Mouse (Mus musculus) myocyte (in vitro differentiated cells): ENCODE results near the gene Spata32. TPM values are rescaled to one million over a fixed set of nuclear protein-coding genes. Genes with fewer than 3 reads are reported as not detected.

ENCODE experiments used
- H3K27me3 ChIP-seq: one replicate; pipeline ENCODE4 v1.6.1; 2011; ENCODE audit not compliant: control insufficient read depth, insufficient read depth, insufficient read length
- H3K36me3 ChIP-seq: one replicate; pipeline ENCODE4 v1.6.1; 2011; ENCODE audit not compliant: control insufficient read depth, insufficient read depth
- H3K4me2 ChIP-seq: one replicate; pipeline ENCODE4 v1.6.1; 2011; ENCODE audit warnings: low read depth, control low read depth
- H3K4me3 ChIP-seq: one replicate; pipeline ENCODE4 v1.5.1; 2011; ENCODE audit warnings: mild to moderate bottlenecking, control low read depth, moderate library complexity
- H3K79me2 ChIP-seq: one replicate; pipeline ENCODE4 v1.6.1; 2011; ENCODE audit not compliant: control insufficient read depth, insufficient read depth
- H3ac ChIP-seq: one replicate; pipeline ENCODE4 v1.6.1; 2011; ENCODE audit not compliant: control insufficient read depth, insufficient read length
- CEBPB ChIP-seq: IDR thresholded peaks from 2 replicates; pipeline ENCODE4 v1.6.1; 2011; ENCODE audit warnings: mild to moderate bottlenecking, moderate library complexity; ENCODE audit not compliant: poor library complexity, insufficient read depth, severe bottlenecking
- E2F4 ChIP-seq: IDR thresholded peaks from one replicate; pipeline ENCODE4 v1.6.1; 2011; ENCODE audit warnings: mild to moderate bottlenecking, control low read depth, moderate library complexity; ENCODE audit not compliant: insufficient read depth
- MAX ChIP-seq: IDR thresholded peaks from one replicate; pipeline ENCODE4 v1.6.1; 2011; ENCODE audit warnings: low read depth, mild to moderate bottlenecking, control low read depth
- MYOD1 ChIP-seq, 3 experiments: IDR thresholded peaks; one replicate each; pipeline ENCODE4 v1.6.1; 2011; ENCODE audit warnings: control low read depth in 2 of 3, low read depth in 2 of 3, mild to moderate bottlenecking in 2 of 3, moderate library complexity in 1 of 3; ENCODE audit not compliant: insufficient read length in 2 of 3, control insufficient read depth in 1 of 3
- MYOG ChIP-seq, 3 experiments: IDR thresholded peaks; one replicate each; pipeline ENCODE4 v1.6.1; 2011; ENCODE audit warnings: control low read depth in 2 of 3, low read depth in 2 of 3, mild to moderate bottlenecking in 2 of 3; ENCODE audit not compliant: insufficient read length in 2 of 3, control insufficient read depth in 1 of 3, insufficient read depth in 1 of 3
- POLR2A ChIP-seq: IDR thresholded peaks from one replicate; pipeline ENCODE4 v1.6.1; 2011; ENCODE audit warnings: low read depth, mild to moderate bottlenecking, control low read depth, moderate library complexity; ENCODE audit not compliant: insufficient read length
- POLR2AphosphoS2 ChIP-seq: IDR thresholded peaks from one replicate; pipeline ENCODE4 v1.6.1; 2011; ENCODE audit warnings: low read depth, control low read depth; ENCODE audit not compliant: insufficient read length
- REST ChIP-seq: IDR thresholded peaks from one replicate; pipeline ENCODE4 v1.6.1; 2011; ENCODE audit warnings: mild to moderate bottlenecking, control low read depth, moderate library complexity; ENCODE audit not compliant: insufficient read depth, insufficient read length
- SRF ChIP-seq: IDR thresholded peaks from one replicate; pipeline ENCODE4 v1.6.1; 2011; ENCODE audit warnings: low read depth; ENCODE audit not compliant: control insufficient read depth, insufficient read length
- TCF12 ChIP-seq: IDR thresholded peaks from one replicate; pipeline ENCODE4 v1.6.1; 2011; ENCODE audit warnings: mild to moderate bottlenecking, control low read depth; ENCODE audit not compliant: poor library complexity, insufficient read depth, severe bottlenecking
- TCF3 ChIP-seq: IDR thresholded peaks from one replicate; pipeline ENCODE4 v1.6.1; 2011; ENCODE audit warnings: low read depth, control low read depth; ENCODE audit not compliant: insufficient read length
- USF1 ChIP-seq: IDR thresholded peaks from one replicate; pipeline ENCODE4 v1.6.1; 2011; ENCODE audit warnings: low read depth, mild to moderate bottlenecking, control low read depth, moderate library complexity
- polyA plus RNA-seq: library from polyadenylated mRNA; unstranded; fragments of >200 nt; fragmentation: generic; extraction: Trizol; gene quantifications from one replicate; pipeline ENCODE4 v1.2.1, GENCODE M21; 2012; ENCODE audit warnings: missing spikeins

Gene Spata32
- polyA plus RNA-seq, 1 experiment: 0.04 TPM

DNA sequence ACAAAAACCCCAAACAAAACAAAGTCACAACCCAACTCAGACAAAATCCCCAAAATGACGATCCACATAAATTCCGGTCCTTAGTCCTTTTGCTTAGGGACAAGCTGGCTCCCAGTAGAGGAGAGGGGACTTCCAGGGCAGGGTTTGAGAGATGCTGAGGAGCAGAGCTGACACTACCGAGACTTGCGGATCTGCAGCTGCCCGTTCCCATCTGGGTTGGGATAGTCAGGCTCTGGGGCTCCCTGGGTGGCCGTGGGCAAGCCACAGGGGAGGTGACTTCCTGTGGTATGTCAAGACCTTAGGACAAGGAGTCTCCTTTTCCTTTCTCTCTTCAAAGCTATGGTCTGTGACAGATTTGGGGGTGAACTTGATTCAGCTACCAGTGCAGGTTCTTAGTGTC lies 18.2 kb upstream of the Spata32 start:
- no peaks in the 10 kb centered on the region for H3K79me2 ChIP-seq

DNA sequence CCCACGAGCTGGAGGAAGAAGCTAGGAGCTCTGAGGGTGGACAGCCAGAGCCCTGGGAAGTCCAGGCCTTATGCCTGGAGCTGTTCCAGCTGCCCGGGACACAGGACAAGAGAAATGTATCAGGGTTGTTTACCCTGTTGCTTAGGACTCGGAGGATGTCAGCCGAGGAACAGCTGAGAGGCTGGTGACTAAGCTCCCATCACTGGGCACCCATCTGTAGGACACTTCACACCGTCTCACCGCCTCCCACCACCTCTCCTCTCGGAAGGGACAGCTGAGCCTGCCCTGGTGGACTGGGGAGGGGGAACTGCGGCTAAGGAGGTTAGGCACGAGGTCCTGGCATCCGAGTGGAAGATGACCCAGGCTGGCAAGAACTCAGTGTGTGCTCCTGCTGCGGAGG lies 17.5 kb upstream of the Spata32 start:
- Histone ChIP-seq H3K4me2 (peak overlapping the region; percentile 25), H3ac (no peak overlapping the region), H3K27me3 (no peaks in the 10 kb centered on the region), H3K4me3 (no peak overlapping the region), H3K79me2 (no peaks in the 10 kb centered on the region), H3K36me3 (peaks cover 32% of the 10 kb centered on the region)
- peak; percentile 92 to 100 (median 98) for TF ChIP-seq MYOD1 (IDR thresholded peaks at IDR 0.05; ENCODE audit: control insufficient read depth in 1 of 3, insufficient read length in 2 of 3, low read depth in 2 of 3)
- peak; percentile 97 to 100 (median 98) for TF ChIP-seq MYOG (IDR thresholded peaks at IDR 0.05; ENCODE audit: control insufficient read depth in 1 of 3, insufficient read depth in 1 of 3, insufficient read length in 2 of 3, low read depth in 2 of 3)
- no peak for TF ChIP-seq USF1
- peak; percentile 92 for TF ChIP-seq TCF12
- peak; percentile 44 for TF ChIP-seq POLR2A
- peak; percentile 93 for TF ChIP-seq TCF3
- TF ChIP-seq POLR2AphosphoS2: no peak
- peak; percentile 49 for TF ChIP-seq SRF

More for the DNA sequence above, 18.2 kb upstream of the Spata32 start:
- peaks cover 30% of the 10 kb centered on the region for H3K36me3 ChIP-seq
- H3K27me3 ChIP-seq: no peaks in the 10 kb centered on the region
- no peak overlapping the region for H3ac ChIP-seq
- H3K4me3 ChIP-seq: no peak overlapping the region
- TF ChIP-seq MYOD1 (IDR thresholded peaks at IDR 0.05; ENCODE audit: control insufficient read depth in 1 of 3, insufficient read length in 2 of 3, low read depth in 2 of 3) (peak in 2 of 3 experiments; percentile 42 to 71), MYOG (IDR thresholded peaks at IDR 0.05; ENCODE audit: control insufficient read depth in 1 of 3, insufficient read depth in 1 of 3, insufficient read length in 2 of 3, low read depth in 2 of 3) (peak in 1 of 3 experiments; percentile 69), E2F4 (no peak)
- peak overlapping the region; percentile 22 for H3K4me2 ChIP-seq

DNA sequence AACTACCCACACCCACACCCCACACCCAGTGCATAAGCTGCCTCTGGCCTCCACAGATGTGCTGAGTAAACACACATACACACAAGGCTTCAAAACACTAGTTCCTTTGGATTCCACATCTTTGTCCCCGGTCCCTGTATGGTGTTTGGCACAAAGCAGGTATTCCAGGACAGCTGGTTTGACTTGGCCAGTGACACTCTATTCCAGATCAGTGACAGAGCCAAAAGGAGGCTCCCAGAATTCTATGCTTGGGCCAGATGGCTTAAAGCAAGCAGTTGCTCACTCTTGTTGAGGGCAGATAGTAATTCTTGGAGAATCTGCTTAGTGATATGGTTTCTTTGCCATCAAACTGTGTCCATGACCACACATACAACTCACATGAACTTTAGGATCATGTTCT lies 16.2 kb upstream of the Spata32 start:
- Histone ChIP-seq H3K79me2 (no peaks in the 10 kb centered on the region), H3K4me2 (peak overlapping the region; percentile 1), H3K27me3 (no peaks in the 10 kb centered on the region), H3K36me3 (peaks cover 39% of the 10 kb centered on the region), H3K4me3 (no peak overlapping the region), H3ac (no peak overlapping the region)
- no peak for TF ChIP-seq CEBPB
- TF ChIP-seq MYOD1 (IDR thresholded peaks at IDR 0.05; ENCODE audit: control insufficient read depth in 1 of 3, insufficient read length in 2 of 3, low read depth in 2 of 3): peak in 2 of 3 experiments; percentile 41 to 70
- TF ChIP-seq TCF12: peak; percentile 75
- no peak for TF ChIP-seq REST
- TF ChIP-seq MYOG (IDR thresholded peaks at IDR 0.05; ENCODE audit: control insufficient read depth in 1 of 3, insufficient read depth in 1 of 3, insufficient read length in 2 of 3, low read depth in 2 of 3): peak in 2 of 3 experiments; percentile 60 to 90
- no peak for TF ChIP-seq SRF
- no peak for TF ChIP-seq MAX

DNA sequence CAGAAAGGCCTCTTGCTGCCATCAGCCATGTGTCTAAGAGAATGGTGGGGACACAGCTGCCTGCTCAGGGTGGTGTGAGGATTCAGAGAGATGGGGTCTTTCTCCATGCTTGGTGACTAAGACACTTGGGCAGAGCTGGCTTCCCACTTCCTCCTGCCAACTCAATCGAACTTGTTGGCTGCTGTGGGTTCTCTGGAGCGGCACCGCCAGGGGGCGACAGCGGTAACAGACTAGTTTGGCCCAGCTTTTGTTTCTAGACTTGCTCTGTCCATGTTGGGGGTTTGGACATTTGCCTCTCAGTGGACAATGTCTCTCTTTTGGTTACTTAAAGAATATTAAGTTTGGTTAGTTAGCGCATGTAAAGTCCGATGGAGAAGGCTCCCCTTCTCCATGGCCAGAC lies 14.7 kb upstream of the Spata32 start:
- Histone ChIP-seq H3K79me2 (no peaks in the 10 kb centered on the region), H3ac (no peak overlapping the region), H3K27me3 (no peaks in the 10 kb centered on the region), H3K4me2 (no peak overlapping the region), H3K36me3 (peaks cover 46% of the 10 kb centered on the region), H3K4me3 (no peak overlapping the region)
- peak in 1 of 3 experiments; percentile 7 for TF ChIP-seq MYOG (IDR thresholded peaks at IDR 0.05; ENCODE audit: control insufficient read depth in 1 of 3, insufficient read depth in 1 of 3, insufficient read length in 2 of 3, low read depth in 2 of 3)
- peak in 1 of 3 experiments; percentile 4 for TF ChIP-seq MYOD1 (IDR thresholded peaks at IDR 0.05; ENCODE audit: control insufficient read depth in 1 of 3, insufficient read length in 2 of 3, low read depth in 2 of 3)
- TF ChIP-seq E2F4: no peak

DNA sequence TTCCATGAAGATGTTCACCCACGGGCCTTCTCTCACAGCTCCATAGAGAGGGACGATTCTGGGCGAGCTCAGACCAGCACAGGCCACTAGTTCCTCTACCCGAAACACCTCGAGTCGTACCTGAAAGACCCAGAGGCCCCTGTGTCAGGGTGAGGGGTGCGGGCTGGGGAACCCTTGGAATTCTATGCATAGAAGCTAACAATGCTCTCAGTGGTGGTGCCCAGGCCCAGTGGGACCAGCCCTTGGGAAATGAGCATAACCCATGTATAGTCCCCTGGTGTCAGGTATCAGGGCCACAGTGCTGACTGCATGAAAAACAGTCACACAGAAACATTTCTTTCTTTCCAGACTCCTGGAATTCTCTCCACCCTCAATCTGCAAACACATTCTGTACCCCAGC lies 13.1 kb upstream of the Spata32 start:
- no peak overlapping the region for H3K4me3 ChIP-seq
- no peak overlapping the region for H3K4me2 ChIP-seq
- no peak for TF ChIP-seq POLR2AphosphoS2
- TF ChIP-seq E2F4: no peak
- no peak for TF ChIP-seq USF1
- TF ChIP-seq POLR2A: no peak
- no peak for TF ChIP-seq TCF3
- no peak for TF ChIP-seq CEBPB
- no peak for TF ChIP-seq SRF
- TF ChIP-seq MAX: no peak
- TF ChIP-seq TCF12: no peak
- no peak for TF ChIP-seq MYOG (IDR thresholded peaks at IDR 0.05; ENCODE audit: control insufficient read depth in 1 of 3, insufficient read depth in 1 of 3, insufficient read length in 2 of 3, low read depth in 2 of 3)
- TF ChIP-seq REST: no peak
- no peak for TF ChIP-seq MYOD1 (IDR thresholded peaks at IDR 0.05; ENCODE audit: control insufficient read depth in 1 of 3, insufficient read length in 2 of 3, low read depth in 2 of 3)
- H3ac ChIP-seq: no peak overlapping the region
- H3K36me3 ChIP-seq: peaks cover 47% of the 10 kb centered on the region
- no peaks in the 10 kb centered on the region for H3K27me3 ChIP-seq
- H3K79me2 ChIP-seq: no peaks in the 10 kb centered on the region
